Mouse (Mus musculus): ENCODE data around the gene Gm49711.

Gm49711 gene

GRCm38 (mm10) chr16:92057852-92058643 is at the start of gene Gm49711, which contains the start of the genes Mrps6 and Slc5a3:
TSS of gene Gm49711 (plus strand) at chr16:92058316.
TSS of gene Mrps6 (plus strand) at chr16:92058270.
TSS of gene Slc5a3 (plus strand) at chr16:92058322.
- in situ Hi-C loops (cut with MboI, MseI): loop anchor here (5.0 to 25.0 kb wide), 2 partner anchors 96 to 1829 kb away; partner anchors contain the start of gene Chaf1b

DNA sequence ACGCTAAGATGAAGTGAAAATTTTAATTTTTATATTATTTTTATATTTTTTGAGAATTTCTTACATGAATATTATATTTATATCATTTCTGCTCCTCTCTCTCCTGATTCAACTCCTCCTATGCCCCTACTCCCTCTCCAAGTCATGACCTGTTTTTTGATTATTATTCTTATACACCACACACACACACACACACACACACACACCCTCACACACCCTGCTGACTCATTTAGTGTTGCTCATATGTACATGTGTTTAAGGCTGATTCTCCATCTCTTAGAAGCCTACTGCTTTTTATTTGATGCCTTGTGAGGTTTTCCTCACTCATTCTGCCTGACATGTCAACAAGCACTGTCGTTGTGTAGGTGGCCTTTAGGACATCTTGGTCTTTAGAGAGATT is 48.5 kb upstream of the Gm49711 start:
- in situ Hi-C loops (cut with MboI, MseI): no loop called here

DNA sequence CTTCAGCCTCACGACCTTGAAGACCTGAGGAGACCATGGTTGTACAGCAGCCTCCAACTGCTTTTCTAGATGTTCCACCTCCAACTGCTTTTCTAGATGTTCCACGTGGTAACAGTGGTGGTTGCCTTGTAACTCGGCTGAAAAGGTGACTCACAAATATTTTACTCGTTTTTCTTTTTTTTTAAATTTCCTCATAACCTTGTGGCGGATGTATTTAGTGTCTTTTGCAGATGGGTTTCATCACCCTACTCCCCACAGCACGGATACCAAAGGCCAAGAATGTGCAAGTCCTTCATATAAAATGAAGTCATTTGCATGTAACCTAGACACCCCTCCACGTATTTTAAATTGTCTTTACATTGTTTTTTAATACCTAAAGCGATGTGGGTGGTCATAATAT is 41.3 kb upstream of the Gm49711 start:
- in situ Hi-C loops (cut with MboI, MseI): loop anchor here (5.0 kb wide), 1 partner anchor 49 kb away; no protein-coding TSS in a partner anchor

GRCm38 (mm10) chr16:92019141-92020118 is 38.7 kb upstream of the Gm49711 start:
- in situ Hi-C loops (cut with MboI, MseI): loop anchor here (5.0 kb wide), 1 partner anchor 52 kb away; no protein-coding TSS in a partner anchor

- in situ Hi-C loops (cut with MboI, MseI): no loop called here
These were observed 36.3 kb upstream of the Gm49711 start for GRCm38 (mm10) chr16:92021656-92022400.

DNA sequence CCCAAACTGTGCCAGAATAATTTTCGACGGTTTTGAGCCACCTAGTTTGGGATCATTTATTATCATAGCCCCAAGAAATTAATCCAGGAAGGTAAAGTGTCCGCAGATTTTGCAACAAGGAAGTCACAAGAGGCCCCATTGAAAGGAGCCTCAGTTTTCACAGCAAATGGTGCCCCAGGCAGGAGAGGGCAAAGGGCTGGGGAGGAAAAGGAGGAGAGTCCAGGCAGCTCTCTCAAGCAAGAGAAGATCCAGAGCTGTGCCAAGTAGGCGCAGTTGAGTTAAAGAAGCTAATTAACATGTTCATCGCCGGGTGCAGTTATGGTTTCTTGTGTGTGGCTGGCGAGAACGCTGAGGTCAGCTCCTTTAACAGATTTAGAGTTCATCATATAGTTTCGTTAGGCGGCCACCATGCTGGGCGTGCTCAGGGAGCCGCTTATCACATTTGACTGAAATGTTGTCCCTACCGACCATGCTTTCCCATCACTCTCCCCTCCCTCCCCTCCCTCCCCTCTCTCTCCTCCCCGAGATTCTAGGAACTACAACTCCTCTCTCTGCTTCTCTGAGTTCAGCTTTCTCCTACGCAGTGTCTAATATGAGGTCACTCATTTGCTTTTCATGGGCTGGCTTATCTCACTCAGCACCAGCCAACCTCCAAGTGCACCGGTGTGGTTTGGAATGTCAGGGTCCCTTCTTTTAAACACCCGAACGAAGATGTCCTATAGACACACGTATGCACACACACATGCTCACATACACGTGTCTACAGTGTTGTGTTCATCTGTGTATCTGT is 35.4 kb upstream of the Gm49711 start:
- in situ Hi-C loops (cut with MboI, MseI): no loop called here

DNA sequence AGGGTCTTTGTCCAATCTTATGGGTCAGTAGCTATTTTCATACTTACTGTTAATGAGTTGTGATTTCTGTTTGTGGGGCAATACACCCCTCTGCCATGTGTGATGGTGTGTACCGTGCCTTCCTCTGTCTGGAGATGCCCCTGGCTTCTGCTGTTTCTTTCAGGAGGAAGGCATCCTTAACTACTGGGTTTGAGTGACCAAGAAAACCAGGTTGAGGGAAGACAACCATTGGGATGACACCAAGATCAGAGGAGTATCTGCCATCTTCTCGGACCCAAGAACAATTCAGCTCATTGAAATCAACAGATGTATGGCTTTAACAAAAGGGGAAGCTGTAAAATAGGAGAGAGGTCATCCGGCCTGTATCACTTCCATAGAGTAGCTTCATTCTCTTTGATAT is 24.8 kb upstream of the Gm49711 start:
- in situ Hi-C loops (cut with MboI, MseI): no loop called here

- in situ Hi-C loops (cut with MboI, MseI): loop anchor here (5.0 kb wide), 1 partner anchor 32 kb away; no protein-coding TSS in a partner anchor
These were observed 23.4 kb upstream of the Gm49711 start for GRCm38 (mm10) chr16:92034676-92035075.

- in situ Hi-C loops (cut with MboI, MseI): loop anchor here (5.0 kb wide), 1 partner anchor 34 kb away; no protein-coding TSS in a partner anchor
These were observed 21.4 kb upstream of the Gm49711 start for GRCm38 (mm10) chr16:92036701-92037100.

DNA sequence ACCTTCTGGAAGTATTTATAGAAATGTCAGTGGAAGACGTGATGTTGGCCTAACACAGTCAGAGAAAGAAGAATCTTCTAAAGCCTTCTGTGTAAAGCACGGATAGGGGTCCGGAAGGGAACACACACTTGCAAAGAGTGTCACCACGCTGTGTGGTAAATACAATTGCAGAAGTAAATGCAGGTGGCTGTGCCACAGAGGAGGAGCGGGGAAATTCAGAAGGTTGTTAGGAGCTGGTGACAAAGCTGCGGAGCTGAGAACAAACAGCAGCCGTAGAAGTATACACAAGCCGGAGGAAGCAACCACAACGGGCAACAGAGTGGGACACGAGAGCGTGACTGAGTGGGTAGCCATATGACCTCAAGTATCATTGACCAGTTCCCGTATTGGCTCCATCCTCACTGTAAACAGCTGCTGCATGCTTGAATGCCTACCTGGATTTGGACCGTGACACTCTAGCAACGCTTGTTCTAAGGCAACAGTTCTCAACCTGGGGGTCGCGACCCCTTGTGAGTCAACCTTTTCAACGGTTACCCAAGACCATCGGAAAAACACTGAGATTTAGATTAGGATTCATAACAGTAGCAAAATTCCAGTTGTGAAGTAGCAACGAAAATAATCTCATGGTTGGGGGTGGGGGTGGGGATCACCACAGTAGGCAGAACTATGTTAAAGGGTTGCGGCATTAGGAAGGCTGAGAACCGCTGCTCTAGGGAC is 20.1 kb upstream of the Gm49711 start:
- in situ Hi-C loops (cut with MboI, MseI): loop anchor here (5.0 kb wide), 1 partner anchor 36 kb away; no protein-coding TSS in a partner anchor

GRCm38 (mm10) chr16:92039421-92039820 is 18.7 kb upstream of the Gm49711 start:
- in situ Hi-C loops (cut with MboI, MseI): loop anchor here (5.0 kb wide), 1 partner anchor 37 kb away; no protein-coding TSS in a partner anchor

GRCm38 (mm10) chr16:92039966-92040365 is 18.1 kb upstream of the Gm49711 start:
- in situ Hi-C loops (cut with MboI, MseI): loop anchor here (5.0 kb wide), 1 partner anchor 38 kb away; no protein-coding TSS in a partner anchor

GRCm38 (mm10) chr16:92051777-92052310 is 6.3 kb upstream of the Gm49711 start:
- in situ Hi-C loops (cut with MboI, MseI): loop anchor here (25.0 kb wide), 1 partner anchor 1835 kb away; the partner anchor contains the start of gene Chaf1b

DNA sequence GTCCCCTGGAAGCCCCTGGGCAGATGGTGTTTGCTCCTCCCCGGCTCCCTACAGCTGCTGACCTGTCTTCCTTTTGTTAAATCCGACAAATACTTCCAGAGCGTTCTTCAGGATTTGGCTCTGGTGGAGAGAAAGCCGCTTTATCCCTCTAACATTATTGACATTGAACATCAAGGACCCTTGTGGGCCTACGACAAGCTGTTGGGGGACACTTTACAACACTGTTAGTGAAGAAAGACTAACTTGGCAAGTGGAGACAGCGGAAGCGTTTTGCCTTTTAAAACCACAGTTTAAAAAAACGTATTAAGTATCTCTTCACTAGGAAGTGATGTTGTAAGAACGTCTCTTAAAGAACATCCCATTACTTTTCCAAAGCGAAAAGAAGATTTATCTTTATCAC is 5.5 kb upstream of the Gm49711 start:
- in situ Hi-C loops (cut with MboI, MseI): loop anchor here (25.0 kb wide), 1 partner anchor 1835 kb away; the partner anchor contains the start of gene Chaf1b

DNA sequence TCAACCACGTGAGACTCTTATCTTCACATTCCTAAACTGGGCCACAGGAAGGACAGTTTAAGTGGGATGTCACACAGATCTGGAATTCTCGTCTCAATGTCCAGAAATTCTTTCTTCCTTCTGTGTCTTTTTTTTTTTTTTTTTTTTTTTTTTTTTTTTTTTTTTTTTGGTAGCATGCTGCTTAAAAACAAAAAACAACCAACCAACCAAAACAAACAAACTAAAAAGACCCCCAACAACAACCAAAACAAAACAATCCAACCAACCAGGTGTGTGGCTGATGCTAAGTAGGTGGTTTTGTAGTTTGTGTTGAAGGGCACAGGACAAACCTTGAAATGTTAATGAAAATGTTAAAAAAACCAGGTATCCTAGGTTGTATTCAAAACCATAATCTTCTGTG is 1.4 kb upstream of the Gm49711 start:
- in situ Hi-C loops (cut with MboI, MseI): loop anchor here (5.0 to 25.0 kb wide), 2 partner anchors 94 to 1831 kb away; partner anchors contain the start of gene Chaf1b

GRCm38 (mm10) chr16:92057456-92057851 is 662 bp upstream of the Gm49711 start:
- in situ Hi-C loops (cut with MboI, MseI): loop anchor here (5.0 to 25.0 kb wide), 2 partner anchors 95 to 1830 kb away; partner anchors contain the start of gene Chaf1b

DNA sequence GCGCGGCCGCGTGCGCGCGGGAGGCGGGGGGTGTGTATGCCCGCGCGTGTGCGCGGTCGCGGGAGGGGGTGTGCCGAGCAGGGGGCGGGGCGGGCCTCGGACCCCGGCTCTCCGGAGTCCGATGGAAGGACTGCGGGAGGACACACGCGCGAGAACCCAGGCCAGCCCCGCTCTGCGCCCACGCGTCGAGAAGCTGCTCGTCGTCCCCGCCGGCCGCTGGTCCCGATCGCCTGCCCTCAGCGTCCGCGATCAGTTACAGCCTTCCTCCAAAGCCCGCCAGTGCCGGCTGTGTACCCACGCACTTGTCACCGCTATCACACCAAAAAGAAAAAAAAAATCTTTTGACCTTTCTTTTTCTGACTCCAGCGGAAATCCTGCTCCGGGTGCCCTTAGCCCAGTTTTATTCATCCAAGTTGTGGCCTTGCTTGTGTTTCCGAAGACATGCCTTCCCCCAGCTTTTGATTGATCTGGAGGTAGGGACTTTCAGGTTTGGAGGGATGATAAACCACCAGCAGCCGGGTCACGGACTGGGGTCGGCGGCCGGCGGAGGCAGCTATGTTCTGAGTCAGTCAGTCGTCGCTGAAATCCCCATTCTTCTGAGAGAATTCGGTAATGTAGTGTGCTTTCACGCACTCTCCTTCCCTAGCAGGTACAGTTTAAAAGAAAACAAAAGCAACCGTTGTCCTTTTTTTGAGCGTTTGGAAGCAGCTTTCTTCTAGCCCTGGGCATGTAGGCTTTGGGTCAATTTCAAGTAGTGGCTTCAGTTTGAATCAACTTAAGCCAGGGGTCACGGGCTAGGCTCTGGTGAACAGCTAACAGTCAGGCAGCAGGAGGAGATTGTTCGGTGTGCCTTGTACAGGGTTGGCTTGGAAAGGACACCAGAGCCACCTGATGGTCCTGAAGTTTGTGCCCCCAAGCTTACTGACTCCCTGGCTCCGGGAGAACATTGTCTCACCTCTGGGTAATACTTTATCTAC is 816 bp downstream of the Gm49711 start:
- in situ Hi-C loops (cut with MboI, MseI): loop anchor here (5.0 to 25.0 kb wide), 2 partner anchors 97 to 1828 kb away; partner anchors contain the start of gene Chaf1b
